Mouse (Mus musculus): ENCODE results near the gene Ndufa4. TPM values are rescaled to one million over a fixed set of nuclear protein-coding genes. Genes with fewer than 3 reads are reported as not detected.
"Not testable (repeated sequence)": the region's sequence is repeated elsewhere in the genome, so short reads cannot be mapped to it uniquely, and the experiment has no call there.

Gene Ndufa4
- polyA plus RNA-seq, 1 experiment from 2014 or later: 1,018 TPM

GRCm38 (mm10) chr6:11908170-11908569, 873 bp upstream of the Ndufa4 start:
- Histone ChIP-seq H3K9me3 (ENCODE audit: control insufficient read depth, low read length) (no peaks in the 10 kb centered on the region), H3K4me3 (replicated peaks; ENCODE audit: low read depth, low read length) (peak overlapping the region; percentile 76), H3K4me1 (ENCODE audit: control insufficient read depth, insufficient read depth, low read length) (peaks cover 15% of the 10 kb centered on the region), H3K27me3 (ENCODE audit: control insufficient read depth, insufficient read depth, low read length) (no peaks in the 10 kb centered on the region), H3K9ac (replicated peaks; ENCODE audit: low read length) (peak overlapping the region; percentile 79), H3K36me3 (ENCODE audit: control insufficient read depth, insufficient read depth, low read length) (peaks cover 13% of the 10 kb centered on the region), H3K27ac (replicated peaks; ENCODE audit: low read depth, low read length) (peak overlapping the region; percentile 71; the same call in 1 of the 2 replicates), H3K4me2 (ENCODE audit: low read length) (peak overlapping the region; percentile 76)
- DNase-seq (peak; percentile 26), ATAC-seq (ENCODE audit: low FRiP score, low TSS enrichment) (no peak)
- 27% methylated on average over 7 of the region's 7 CpGs for WGBS

GRCm38 (mm10) chr6:11906890-11907268, 418 bp downstream of the Ndufa4 start:
- WGBS: 1% methylated on average over 5 of the region's 5 CpGs
- H3K9me3 ChIP-seq (ENCODE audit: control insufficient read depth, low read length): no peaks in the 10 kb centered on the region
- peak overlapping the region; percentile 76 for H3K4me2 ChIP-seq (ENCODE audit: low read length)
- no peaks in the 10 kb centered on the region for H3K27me3 ChIP-seq (ENCODE audit: control insufficient read depth, insufficient read depth, low read length)
- peak overlapping the region; percentile 71 for H3K27ac ChIP-seq (replicated peaks; ENCODE audit: low read depth, low read length)
- DNase-seq (no peak), ATAC-seq (ENCODE audit: low FRiP score, low TSS enrichment) (no peak; the same call in none of the 2 replicates)
- peak overlapping the region; percentile 76 for H3K4me3 ChIP-seq (replicated peaks; ENCODE audit: low read depth, low read length)
- H3K36me3 ChIP-seq (ENCODE audit: control insufficient read depth, insufficient read depth, low read length): peaks cover 23% of the 10 kb centered on the region
- peak overlapping the region; percentile 79 for H3K9ac ChIP-seq (replicated peaks; ENCODE audit: low read length)
- H3K4me1 ChIP-seq (ENCODE audit: control insufficient read depth, insufficient read depth, low read length): peaks cover 15% of the 10 kb centered on the region

GRCm38 (mm10) chr6:11900809-11901310, 6.4 kb downstream of the Ndufa4 start:
- H3K9me3 ChIP-seq (ENCODE audit: control insufficient read depth, low read length): no peaks in the 10 kb centered on the region
- H3K4me1 ChIP-seq (ENCODE audit: control insufficient read depth, insufficient read depth, low read length): peaks cover 2% of the 10 kb centered on the region; the same call in 1 of the 2 replicates
- no peak for DNase-seq
- H3K36me3 ChIP-seq (ENCODE audit: control insufficient read depth, insufficient read depth, low read length): peaks cover 47% of the 10 kb centered on the region
- no peak overlapping the region for H3K9ac ChIP-seq (replicated peaks; ENCODE audit: low read length)
- no peaks in the 10 kb centered on the region for H3K27me3 ChIP-seq (ENCODE audit: control insufficient read depth, insufficient read depth, low read length)
- WGBS: 78% methylated on average over 4 of the region's 4 CpGs
- no peak overlapping the region for H3K27ac ChIP-seq (replicated peaks; ENCODE audit: low read depth, low read length)
- H3K4me2 ChIP-seq (ENCODE audit: low read length): no peak overlapping the region
- ATAC-seq (ENCODE audit: low FRiP score, low TSS enrichment): no peak
- H3K4me3 ChIP-seq (replicated peaks; ENCODE audit: low read depth, low read length): no peak overlapping the region

- WGBS: no CpG with 5 or more reads among the region's 2 CpGs
- DNase-seq; H3K4me1 ChIP-seq (ENCODE audit: control insufficient read depth, insufficient read depth, low read length); H3K9me3 ChIP-seq (ENCODE audit: control insufficient read depth, low read length); H3K36me3 ChIP-seq (ENCODE audit: control insufficient read depth, insufficient read depth, low read length); ATAC-seq (ENCODE audit: low FRiP score, low TSS enrichment); H3K4me2 ChIP-seq (ENCODE audit: low read length); H3K9ac ChIP-seq (replicated peaks; ENCODE audit: low read length); H3K27me3 ChIP-seq (ENCODE audit: control insufficient read depth, insufficient read depth, low read length); H3K27ac ChIP-seq (replicated peaks; ENCODE audit: low read depth, low read length); H3K4me3 ChIP-seq (replicated peaks; ENCODE audit: low read depth, low read length): not testable (repeated sequence)
These were observed 31.9 kb downstream of the Ndufa4 start for GRCm38 (mm10) chr6:11875364-11875763.

Other genes starting within 250 kb of the Ndufa4 start
- 124 and 133 TPM in 2 replicates for gene Phf14, start 312 bp upstream of the Ndufa4 start, polyA plus RNA-seq (2014; fragmentation: Nextera tagmentation; extraction: Ambion mirVana)